Mouse (Mus musculus) intestine, embryonic 15.5 days (tissue): ENCODE data around the gene Pclo. TPM values are rescaled to one million over a fixed set of nuclear protein-coding genes. Genes with fewer than 3 reads are reported as not detected.
"Not testable (repeated sequence)": the region's sequence is repeated elsewhere in the genome, so short reads cannot be mapped to it uniquely, and the experiment has no call there.

Experiments
- ATAC-seq: fragments of 200-750 bp; cut with Nextera tagmentation; 2 replicates; pipeline ENCODE4 v1.8.0; 2017; ENCODE audit warnings: moderate TSS enrichment, moderate library complexity
- H3K27ac ChIP-seq: fragments of 300-500 bp; sonication (generic); 2 replicates; pipeline ENCODE4 v1.5.1; 2015; ENCODE audit warnings: mild to moderate bottlenecking, inconsistent platforms
- H3K27me3 ChIP-seq: fragments of 300-500 bp; sonication (generic); replicated peaks from 2 replicates; pipeline ENCODE4 v1.6.1; 2015; ENCODE audit warnings: inconsistent platforms
- H3K36me3 ChIP-seq: fragments of 300-500 bp; sonication (generic); 2 replicates; pipeline ENCODE4 v1.6.1; 2015; ENCODE audit warnings: inconsistent platforms
- H3K4me1 ChIP-seq: fragments of 300-500 bp; sonication (generic); replicated peaks from 2 replicates; pipeline ENCODE4 v1.6.1; 2015; ENCODE audit warnings: inconsistent platforms
- H3K4me2 ChIP-seq: fragments of 300-500 bp; sonication (generic); replicated peaks from 2 replicates; pipeline ENCODE4 v1.6.1; 2015; ENCODE audit warnings: mild to moderate bottlenecking, inconsistent platforms
- H3K4me3 ChIP-seq: fragments of 300-500 bp; sonication (generic); replicated peaks from 2 replicates; pipeline ENCODE4 v1.5.1; 2015; ENCODE audit warnings: inconsistent platforms
- H3K9ac ChIP-seq: fragments of 300-500 bp; sonication (generic); 2 replicates; pipeline ENCODE4 v1.6.1; 2015; ENCODE audit warnings: inconsistent platforms
- H3K9me3 ChIP-seq: fragments of 300-500 bp; sonication (generic); 2 replicates; pipeline ENCODE4 v1.6.1; 2016; ENCODE audit warnings: inconsistent platforms
- WGBS: fragments of 180-500 bp; shearing (Covaris S2); methylation state at CpG from one replicate; pipeline ENCODE4 v1.1.7; 2015; 5-methylcytosine and 5-hydroxymethylcytosine counted together
- polyA plus RNA-seq: library from polyadenylated mRNA; unstranded; fragments of >200 nt; fragmentation: Nextera tagmentation; extraction: Ambion mirVana; gene quantifications from 2 replicates; pipeline ENCODE4 v1.2.1, GENCODE M21; 2015

The Pclo gene
- polyA plus RNA-seq, 1 experiment from 2014 or later = 1.0 TPM

DNA sequence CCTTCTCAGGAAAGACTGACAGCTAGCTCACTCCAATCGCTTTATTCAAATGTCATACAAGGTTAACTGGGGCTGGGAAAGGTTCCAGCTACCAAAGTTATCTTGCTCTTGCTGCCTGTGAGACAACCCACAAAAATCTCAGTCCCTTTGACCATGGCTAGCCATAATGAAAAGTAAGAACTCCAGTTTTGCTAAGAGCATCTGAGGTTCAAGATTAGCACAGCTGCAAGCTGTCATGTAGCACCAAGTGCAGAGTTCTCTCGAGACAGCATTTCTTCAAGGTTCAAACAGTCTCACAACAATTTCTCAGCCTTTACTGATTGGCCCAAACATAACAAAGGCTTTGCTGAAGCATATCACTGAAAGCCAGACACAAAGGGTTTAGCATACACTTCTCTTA lies 370.6 kb downstream of the Pclo start:
- ATAC-seq, H3K4me3 ChIP-seq, H3K27me3 ChIP-seq, H3K27ac ChIP-seq, H3K4me2 ChIP-seq, H3K9me3 ChIP-seq, H3K4me1 ChIP-seq, H3K36me3 ChIP-seq, H3K9ac ChIP-seq: not testable (repeated sequence)
- WGBS = 54% methylated on average over 2 of the region's 2 CpGs

DNA sequence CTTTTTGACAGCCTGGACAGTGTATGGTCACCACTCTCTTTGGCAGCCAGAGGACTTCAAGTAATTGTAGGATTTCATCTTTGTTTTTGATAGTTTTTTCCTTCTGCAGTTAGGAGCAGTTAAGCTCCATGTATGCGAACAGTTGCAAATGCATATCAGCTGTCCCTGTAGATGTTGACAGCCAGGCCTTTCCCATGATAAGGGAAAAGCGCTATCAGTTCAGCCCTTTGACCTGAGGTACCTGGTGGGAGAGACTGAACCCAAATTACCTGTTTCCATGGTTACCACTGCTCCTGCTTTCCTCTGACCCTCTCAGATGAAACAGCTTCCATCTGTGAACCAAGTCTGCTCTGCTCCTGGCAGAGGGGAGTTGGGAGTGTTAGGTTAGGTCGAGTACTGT lies 377.5 kb downstream of the Pclo start:
- no peak overlapping the region for H3K4me2 ChIP-seq
- H3K27ac ChIP-seq = no peak overlapping the region
- H3K36me3 ChIP-seq = no peaks in the 10 kb centered on the region
- H3K27me3 ChIP-seq = no peaks in the 10 kb centered on the region
- no peaks in the 10 kb centered on the region for H3K4me1 ChIP-seq
- H3K9ac ChIP-seq = no peak overlapping the region
- peak; percentile 62; the same call in 1 of the 2 replicates for ATAC-seq
- H3K9me3 ChIP-seq = no peaks in the 10 kb centered on the region
- H3K4me3 ChIP-seq = no peak overlapping the region
- 47% methylated on average over 3 of the region's 3 CpGs for WGBS

DNA sequence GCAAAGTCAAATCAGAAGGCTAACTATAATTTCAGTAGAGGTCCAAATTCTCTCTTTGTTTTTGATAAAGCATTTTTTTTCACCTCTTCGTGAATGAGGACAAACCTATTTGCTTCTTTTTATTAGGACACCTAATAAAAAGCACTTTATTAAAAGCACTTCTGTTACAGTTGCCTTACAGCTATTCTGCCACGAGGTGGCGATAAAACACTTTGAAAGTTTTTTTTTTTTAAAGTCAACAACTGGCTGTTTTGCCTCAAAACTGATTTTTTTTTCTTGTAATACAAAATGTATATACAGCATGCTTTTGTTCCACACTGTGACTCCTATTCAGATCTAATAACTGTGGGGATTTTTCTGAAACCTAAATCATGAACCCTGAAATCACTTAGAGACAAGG lies 388.8 kb downstream of the Pclo start:
- not testable (repeated sequence) for H3K27ac ChIP-seq, H3K9me3 ChIP-seq, H3K4me2 ChIP-seq, H3K36me3 ChIP-seq, H3K9ac ChIP-seq, H3K4me3 ChIP-seq, ATAC-seq, H3K27me3 ChIP-seq, H3K4me1 ChIP-seq
- 17% methylated on average over 3 of the region's 3 CpGs for WGBS
